Mouse (Mus musculus) brain, embryonic 14.5 days (tissue): Measurements from ENCODE around the gene Vps72. TPM values are rescaled to one million over a fixed set of nuclear protein-coding genes. Genes with fewer than 3 reads are reported as not detected.

Experiments
- DNase-seq: peaks from one replicate; pipeline ENCODE4 v3.0.0-alpha.2; 2011; ENCODE audit warnings: low read depth
- CTCF ChIP-seq: fragments of 200-500 bp; IDR thresholded peaks from 2 replicates; pipeline ENCODE4 v1.5.1; 2012; ENCODE audit warnings: inconsistent platforms, mild to moderate bottlenecking, moderate library complexity, borderline replicate concordance; ENCODE audit not compliant: insufficient read depth, insufficient read length; ENCODE audit errors: extremely low read depth
- POLR2A ChIP-seq: fragments of 200-500 bp; IDR thresholded peaks from 2 replicates; pipeline ENCODE4 v1.6.1; 2012; ENCODE audit warnings: mild to moderate bottlenecking, inconsistent platforms, borderline replicate concordance; ENCODE audit not compliant: poor library complexity, insufficient read depth, insufficient read length, severe bottlenecking; ENCODE audit errors: extremely low read depth
- polyA plus RNA-seq: library from polyadenylated mRNA; depleted of rRNA; stranded (reverse); fragments of >200 nt; gene quantifications from 2 replicates; pipeline ENCODE4 v1.2.3, GENCODE M21; 2012; rRNA removed

Gene Vps72
- polyA plus RNA-seq, 1 experiment = 159 TPM

DNA sequence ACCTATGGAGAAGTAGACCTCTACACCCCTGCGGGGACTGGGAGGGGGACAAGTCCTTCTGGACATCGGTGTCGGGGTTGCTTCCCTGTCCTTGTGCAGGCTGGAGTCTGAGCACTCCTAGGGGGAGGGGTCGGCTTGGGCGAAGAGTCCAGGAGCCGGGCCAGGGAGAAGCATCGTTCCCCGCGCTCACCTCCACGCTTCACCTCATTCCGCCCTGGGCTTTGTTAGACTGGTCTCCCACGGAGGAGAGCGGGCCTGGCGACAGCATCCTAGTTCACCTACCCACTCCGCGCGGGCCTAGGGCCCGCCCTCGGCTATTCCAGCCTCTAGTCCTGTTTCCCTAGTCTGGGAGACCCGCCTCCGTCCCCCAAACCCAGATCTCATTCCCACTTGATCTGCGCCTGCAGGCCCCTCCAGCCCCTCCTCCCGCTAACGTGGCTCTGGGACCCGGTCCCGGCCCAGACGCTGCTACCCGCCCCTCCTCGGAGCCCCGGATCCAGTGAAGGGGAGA lies 50.3 kb downstream of the Vps72 start:
- peak; percentile 46 for DNase-seq
- no peak for TF ChIP-seq POLR2A
- no peak for TF ChIP-seq CTCF

- TF ChIP-seq POLR2A = no peak
- DNase-seq = peak; percentile 75
Measured at GRCm38 (mm10) chr3:95161618-95162344, 51.0 kb downstream of the Vps72 start.

DNA sequence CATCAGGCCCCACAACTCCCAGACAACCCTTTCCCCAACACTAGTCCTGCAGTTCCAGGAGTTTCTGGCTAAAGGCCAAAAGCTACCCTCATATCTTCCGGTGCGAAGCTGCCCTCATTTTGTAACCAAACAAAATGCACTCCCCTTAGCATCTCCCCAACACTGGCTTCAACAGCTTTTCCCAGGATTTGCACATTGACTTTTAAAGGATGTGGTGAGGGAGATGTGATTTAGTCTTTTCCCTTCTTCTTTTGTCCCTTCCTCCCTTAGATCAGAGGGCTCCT lies 51.5 kb downstream of the Vps72 start:
- DNase-seq = no peak

GRCm38 (mm10) chr3:95163419-95164255 lies 52.8 kb downstream of the Vps72 start:
- DNase-seq = no peak
- TF ChIP-seq POLR2A (no peak), CTCF (no peak)

More for the DNA sequence above, 51.5 kb downstream of the Vps72 start:
- no peak for TF ChIP-seq CTCF
- TF ChIP-seq POLR2A = no peak

DNA sequence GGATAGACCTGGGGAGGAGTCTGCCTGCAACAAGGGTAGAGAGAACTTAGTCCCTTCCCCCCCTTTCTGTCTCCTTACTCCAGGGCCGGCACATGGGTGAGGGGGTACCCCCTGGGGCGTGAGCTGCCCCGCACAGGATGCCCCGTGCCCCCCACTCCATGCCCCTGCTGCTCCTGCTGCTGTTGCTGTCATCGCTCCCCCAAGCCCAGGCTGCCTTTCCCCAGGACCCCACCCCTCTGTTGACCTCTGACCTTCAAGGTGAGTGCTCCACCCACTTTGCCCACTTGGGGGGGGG lies 53.4 kb downstream of the Vps72 start:
- TF ChIP-seq CTCF (no peak), POLR2A (no peak)
- no peak for DNase-seq

DNA sequence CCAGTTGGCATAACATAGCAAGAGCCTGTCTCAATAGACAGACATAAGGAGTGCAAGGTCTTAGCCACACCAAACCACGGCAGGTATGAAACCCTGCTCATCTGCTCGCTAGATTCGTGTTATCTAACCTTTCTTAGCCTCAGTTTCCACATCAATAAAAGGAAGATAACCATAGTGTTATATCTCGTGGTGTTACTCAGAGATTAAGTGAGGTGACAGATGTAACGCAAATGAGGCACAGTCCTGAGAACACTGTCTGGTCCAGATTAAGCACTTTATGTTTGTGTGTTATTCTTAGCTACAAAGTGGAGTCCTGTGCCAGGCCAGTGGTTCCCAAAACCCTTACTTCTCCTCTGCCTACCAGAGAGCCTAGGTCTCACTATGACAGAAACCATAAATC lies 54.0 kb downstream of the Vps72 start:
- TF ChIP-seq CTCF (no peak), POLR2A (no peak)
- no peak for DNase-seq

DNA sequence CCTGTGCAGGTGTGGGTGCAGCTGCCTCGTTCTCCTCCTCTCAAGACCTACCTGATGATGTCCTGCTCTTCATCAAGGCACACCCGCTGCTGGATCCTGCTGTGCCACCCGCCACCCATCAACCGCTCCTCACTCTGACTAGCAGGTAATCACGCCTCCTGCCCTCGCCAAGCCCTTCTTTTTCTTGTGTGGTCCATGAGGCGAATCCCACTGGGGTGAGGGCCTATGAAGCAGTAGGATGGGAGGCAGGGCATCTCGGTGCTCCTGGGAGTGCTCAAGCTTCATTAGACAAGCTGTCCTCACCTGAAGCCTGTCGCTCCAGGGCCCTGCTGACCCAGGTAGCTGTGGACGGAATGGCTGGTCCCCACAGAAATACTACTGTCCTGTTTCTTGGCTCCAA lies 59.2 kb downstream of the Vps72 start:
- no peak for DNase-seq
- no peak for TF ChIP-seq POLR2A
- no peak for TF ChIP-seq CTCF

DNA sequence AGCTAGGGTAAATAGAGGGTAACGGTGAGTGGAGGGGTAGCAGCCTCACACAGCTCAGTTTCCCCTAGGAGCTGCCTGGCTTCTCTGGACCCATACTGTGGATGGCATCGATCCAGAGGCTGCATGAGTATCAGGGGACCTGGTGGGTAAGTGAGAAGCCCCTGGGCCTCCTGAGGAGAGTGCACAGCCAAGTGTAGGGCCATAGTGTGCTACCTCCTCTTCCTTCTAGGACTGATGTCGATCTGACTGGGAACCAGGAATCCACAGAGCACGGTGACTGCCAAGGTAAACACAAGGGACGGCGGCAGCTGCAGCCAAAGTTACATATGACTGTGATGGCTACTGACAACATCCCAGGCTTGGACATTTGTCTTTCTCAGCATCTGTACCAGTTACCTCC lies 60.3 kb downstream of the Vps72 start:
- no peak for DNase-seq
- TF ChIP-seq CTCF = no peak
- TF ChIP-seq POLR2A = no peak

Other genes starting within 250 kb of the Vps72 start
- 353 and 477 TPM in 2 replicates for gene Psmb4, start 224.1 kb upstream of the Vps72 start, polyA plus RNA-seq
- 9.7 and 10.6 TPM in 2 replicates for gene Selenbp1, start 178.0 kb upstream of the Vps72 start, polyA plus RNA-seq
- gene Rfx5, start 156.9 kb upstream of the Vps72 start, polyA plus RNA-seq = 26.1 and 29.6 TPM in 2 replicates
- 53.9 and 59.5 TPM in 2 replicates for gene Pi4kb, start 136.3 kb upstream of the Vps72 start, polyA plus RNA-seq
- 23.6 and 25.1 TPM in 2 replicates for gene Zfp687, start 95.6 kb upstream of the Vps72 start, polyA plus RNA-seq
- 256 and 330 TPM in 2 replicates for gene Psmd4, start 68.4 kb upstream of the Vps72 start, polyA plus RNA-seq
- 30.4 and 31.6 TPM in 2 replicates for gene Pip5k1a, start 4.1 kb upstream of the Vps72 start, polyA plus RNA-seq
- 1.5 and 2.1 TPM in 2 replicates for gene Tmod4, start 13.5 kb downstream of the Vps72 start, polyA plus RNA-seq
- 101 and 136 TPM in 2 replicates for gene Scnm1, start 23.0 kb downstream of the Vps72 start, polyA plus RNA-seq
- 23.7 and 27.4 TPM in 2 replicates for gene Lysmd1, start 23.1 kb downstream of the Vps72 start, polyA plus RNA-seq
- gene Tnfaip8l2, start 31.3 kb downstream of the Vps72 start, polyA plus RNA-seq = 2.3 and 2.4 TPM in 2 replicates
- gene Sema6c, start 49.4 kb downstream of the Vps72 start, polyA plus RNA-seq = 138 and 164 TPM in 2 replicates
- 14.4 and 14.7 TPM in 2 replicates for gene Gabpb2, start 106.9 kb downstream of the Vps72 start, polyA plus RNA-seq
- 62.5 and 80.3 TPM in 2 replicates for gene Cdc42se1, start 117.7 kb downstream of the Vps72 start, polyA plus RNA-seq
- gene Mllt11, start 121.1 kb downstream of the Vps72 start, polyA plus RNA-seq = 784 and 825 TPM in 2 replicates
- 0.25 and 0.26 TPM in 2 replicates for gene Gm128, start 130.6 kb downstream of the Vps72 start, polyA plus RNA-seq
- gene Bnipl, start 140.2 kb downstream of the Vps72 start, polyA plus RNA-seq = 0.53 and 0.64 TPM in 2 replicates
- gene Mindy1, start 170.3 kb downstream of the Vps72 start, polyA plus RNA-seq = 48.7 and 53.3 TPM in 2 replicates
- 64.6 and 72.9 TPM in 2 replicates for gene Prune1, start 171.1 kb downstream of the Vps72 start, polyA plus RNA-seq
- 1.4 and 1.6 TPM in 2 replicates for gene Anxa9, start 196.2 kb downstream of the Vps72 start, polyA plus RNA-seq
- 89.6 and 100 TPM in 2 replicates for gene Cers2, start 203.8 kb downstream of the Vps72 start, polyA plus RNA-seq
- 60.7 and 60.8 TPM in 2 replicates for gene Setdb1, start 246.2 kb downstream of the Vps72 start, polyA plus RNA-seq